Mouse (Mus musculus) midbrain, embryonic 11.5 days (tissue): ENCODE data around the gene Mrpl21. TPM values are rescaled to one million over a fixed set of nuclear protein-coding genes. Genes with fewer than 3 reads are reported as not detected.

Source experiments
- ATAC-seq: fragments of 200-750 bp; cut with Nextera tagmentation; 2 replicates; pipeline ENCODE4 v1.8.0; 2017; ENCODE audit warnings: moderate TSS enrichment, moderate library complexity; ENCODE audit not compliant: low FRiP score
- DNase-seq: peaks from one replicate; pipeline ENCODE4 v3.0.0; 2015; ENCODE audit warnings: low spot score; ENCODE audit errors: missing footprints
- H3K27ac ChIP-seq: fragments of 300-500 bp; sonication (generic); 2 replicates; pipeline ENCODE4 v1.5.1; 2014; ENCODE audit warnings: low read depth, low read length
- H3K27me3 ChIP-seq: fragments of 300-500 bp; sonication (generic); 2 replicates; pipeline ENCODE4 v1.6.1; 2014; ENCODE audit warnings: mild to moderate bottlenecking, low read length, moderate library complexity, mixed read lengths; ENCODE audit not compliant: control insufficient read depth, insufficient read depth
- H3K36me3 ChIP-seq: fragments of 300-500 bp; sonication (generic); 2 replicates; pipeline ENCODE4 v1.6.1; 2014; ENCODE audit warnings: mild to moderate bottlenecking, low read length, moderate library complexity, mixed read lengths; ENCODE audit not compliant: control insufficient read depth, insufficient read depth
- H3K4me1 ChIP-seq: fragments of 300-500 bp; sonication (generic); 2 replicates; pipeline ENCODE4 v1.6.1; 2014; ENCODE audit warnings: low read length; ENCODE audit not compliant: control insufficient read depth, insufficient read depth
- H3K4me2 ChIP-seq: fragments of 300-500 bp; sonication (generic); 2 replicates; pipeline ENCODE4 v1.6.1; 2014; ENCODE audit warnings: mild to moderate bottlenecking, moderate library complexity
- H3K4me3 ChIP-seq: fragments of 300-500 bp; sonication (generic); 2 replicates; pipeline ENCODE4 v1.5.1; 2014; ENCODE audit warnings: low read depth, low read length
- H3K9ac ChIP-seq: fragments of 300-500 bp; sonication (generic); 2 replicates; pipeline ENCODE4 v1.6.1; 2014; ENCODE audit warnings: low read length
- H3K9me3 ChIP-seq: fragments of 300-500 bp; sonication (generic); 2 replicates; pipeline ENCODE4 v1.6.1; 2016; ENCODE audit warnings: low read length; ENCODE audit not compliant: control insufficient read depth
- WGBS: fragments of 180-500 bp; shearing (Covaris S2); extraction: QIAGEN DNeasy Blood & Tissue Kit; methylation state at CpG from one replicate; pipeline ENCODE4 v1.1.7; 2014; 5-methylcytosine and 5-hydroxymethylcytosine counted together
- polyA plus RNA-seq: library from polyadenylated mRNA; unstranded; fragments of >200 nt; fragmentation: Nextera tagmentation; extraction: Ambion mirVana; gene quantifications from 2 replicates; pipeline ENCODE4 v1.2.1, GENCODE M21; 2014

Mrpl21 gene
- polyA plus RNA-seq, 1 experiment from 2014 or later = 131 TPM

DNA sequence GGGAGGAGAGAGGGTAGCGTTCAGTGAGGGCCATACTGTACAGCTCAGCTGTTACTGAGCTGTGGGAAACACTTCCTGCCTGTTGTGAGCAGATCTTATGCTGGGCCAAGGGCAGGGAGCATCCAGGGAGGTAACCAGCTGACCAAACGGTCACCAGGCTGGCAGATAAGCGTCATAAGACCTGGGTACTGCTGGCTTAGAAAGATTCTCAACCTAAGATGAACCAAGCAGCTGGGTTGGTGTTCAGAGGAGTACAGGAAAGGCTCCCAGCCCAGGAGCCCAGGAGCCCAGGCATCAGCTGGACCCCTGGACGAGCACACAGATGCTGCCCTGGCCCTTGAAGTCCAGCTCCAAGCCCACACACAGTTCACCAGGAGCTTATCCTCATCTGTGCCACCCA is 15.4 kb upstream of the Mrpl21 start:
- Histone ChIP-seq H3K36me3 (peaks cover 33% of the 10 kb centered on the region), H3K4me1 (no peaks in the 10 kb centered on the region), H3K4me2 (no peak overlapping the region), H3K27me3 (no peaks in the 10 kb centered on the region), H3K4me3 (no peak overlapping the region), H3K9me3 (no peaks in the 10 kb centered on the region), H3K27ac (no peak overlapping the region), H3K9ac (no peak overlapping the region)
- WGBS = 85% methylated on average over 4 of the region's 4 CpGs
- DNase-seq (no peak), ATAC-seq (no peak)

GRCm38 (mm10) chr19:3268218-3268980 is 14.3 kb upstream of the Mrpl21 start:
- DNase-seq (no peak), ATAC-seq (no peak)
- no peaks in the 10 kb centered on the region for H3K4me1 ChIP-seq
- peaks cover 32% of the 10 kb centered on the region for H3K36me3 ChIP-seq
- H3K4me2 ChIP-seq = no peak overlapping the region
- no peak overlapping the region for H3K9ac ChIP-seq
- no peaks in the 10 kb centered on the region for H3K9me3 ChIP-seq
- no peak overlapping the region for H3K4me3 ChIP-seq
- no peak overlapping the region for H3K27ac ChIP-seq
- H3K27me3 ChIP-seq = no peaks in the 10 kb centered on the region
- 93% methylated on average over 17 of the region's 17 CpGs for WGBS

- 92% methylated on average over 9 of the region's 9 CpGs for WGBS
- Histone ChIP-seq H3K9ac (no peak overlapping the region), H3K4me1 (no peaks in the 10 kb centered on the region), H3K4me2 (no peak overlapping the region), H3K27me3 (no peaks in the 10 kb centered on the region), H3K36me3 (peaks cover 28% of the 10 kb centered on the region), H3K27ac (no peak overlapping the region), H3K4me3 (no peak overlapping the region), H3K9me3 (no peaks in the 10 kb centered on the region)
- DNase-seq (no peak), ATAC-seq (no peak)
Measured at GRCm38 (mm10) chr19:3269279-3269678, 13.4 kb upstream of the Mrpl21 start.

- peaks cover 24% of the 10 kb centered on the region for H3K36me3 ChIP-seq
- H3K4me1 ChIP-seq = no peaks in the 10 kb centered on the region
- 90% methylated on average over 6 of the region's 6 CpGs for WGBS
- H3K9ac ChIP-seq = no peak overlapping the region
- H3K4me2 ChIP-seq = no peak overlapping the region
- DNase-seq (no peak), ATAC-seq (no peak)
- no peaks in the 10 kb centered on the region for H3K9me3 ChIP-seq
- H3K27me3 ChIP-seq = no peaks in the 10 kb centered on the region
- H3K4me3 ChIP-seq = no peak overlapping the region
- no peak overlapping the region for H3K27ac ChIP-seq
Measured at GRCm38 (mm10) chr19:3269803-3270202, 12.9 kb upstream of the Mrpl21 start.

DNA sequence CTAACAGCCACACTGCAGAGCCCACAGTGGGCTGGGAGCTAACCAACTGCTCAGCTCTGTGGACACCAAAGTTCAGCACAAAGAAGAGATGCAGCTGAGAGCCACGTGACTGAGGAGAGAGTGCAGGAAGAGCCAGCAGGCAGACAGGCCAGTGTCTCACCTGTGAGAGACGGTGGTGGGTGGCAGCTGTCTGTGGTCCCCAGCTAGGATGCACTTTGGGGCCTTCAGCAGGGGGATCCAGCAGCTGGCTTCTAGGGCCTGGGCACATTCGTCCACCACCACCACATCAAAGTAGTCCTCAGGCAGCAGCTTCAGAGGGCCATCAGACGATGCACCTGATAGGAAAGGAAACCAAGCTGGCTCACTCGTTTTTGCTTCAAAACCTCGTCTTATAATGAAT is 11.3 kb upstream of the Mrpl21 start:
- Histone ChIP-seq H3K4me3 (no peak overlapping the region), H3K4me2 (no peak overlapping the region), H3K4me1 (no peaks in the 10 kb centered on the region), H3K9me3 (no peaks in the 10 kb centered on the region), H3K36me3 (peaks cover 20% of the 10 kb centered on the region), H3K9ac (no peak overlapping the region), H3K27ac (no peak overlapping the region), H3K27me3 (no peaks in the 10 kb centered on the region)
- WGBS = 92% methylated on average over 6 of the region's 6 CpGs
- DNase-seq = no peak
- no peak for ATAC-seq

DNA sequence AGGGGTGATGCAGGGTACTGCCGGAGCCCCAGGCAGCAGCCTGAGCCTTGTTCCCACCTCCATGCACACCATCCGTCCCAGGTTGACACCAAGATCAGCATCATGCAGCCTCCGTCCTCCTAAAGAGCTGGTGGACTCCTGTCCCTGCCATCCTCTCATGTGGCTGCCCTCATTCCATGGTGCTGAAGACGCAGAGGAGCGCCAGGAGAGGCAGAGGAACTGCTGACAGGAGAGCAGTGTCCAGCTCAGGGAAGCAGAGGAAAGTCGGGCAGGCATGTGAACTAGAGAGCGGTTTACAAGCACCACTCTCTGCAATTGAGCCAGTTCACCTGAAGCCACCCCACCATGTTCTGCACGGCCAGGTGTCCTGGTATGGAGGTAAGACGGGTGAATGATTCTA is 9.4 kb upstream of the Mrpl21 start:
- H3K27me3 ChIP-seq = no peaks in the 10 kb centered on the region
- H3K4me2 ChIP-seq = no peak overlapping the region
- H3K4me1 ChIP-seq = no peaks in the 10 kb centered on the region
- H3K9ac ChIP-seq = no peak overlapping the region
- no peaks in the 10 kb centered on the region for H3K9me3 ChIP-seq
- ATAC-seq = no peak
- no peak for DNase-seq
- H3K27ac ChIP-seq = no peak overlapping the region
- H3K4me3 ChIP-seq = no peak overlapping the region
- WGBS = 93% methylated on average over 9 of the region's 9 CpGs
- H3K36me3 ChIP-seq = peaks cover 17% of the 10 kb centered on the region

- Histone ChIP-seq H3K9me3 (no peaks in the 10 kb centered on the region), H3K4me2 (no peak overlapping the region), H3K4me1 (no peaks in the 10 kb centered on the region), H3K36me3 (peaks cover 7% of the 10 kb centered on the region; the same call in 1 of the 2 replicates), H3K27me3 (no peaks in the 10 kb centered on the region), H3K27ac (no peak overlapping the region), H3K9ac (no peak overlapping the region), H3K4me3 (no peak overlapping the region)
- ATAC-seq (no peak), DNase-seq (no peak)
- WGBS = 88% methylated on average over 3 of the region's 3 CpGs
Measured at GRCm38 (mm10) chr19:3275744-3276365, 6.8 kb upstream of the Mrpl21 start.

GRCm38 (mm10) chr19:3281886-3282285 is 815 bp upstream of the Mrpl21 start:
- no peaks in the 10 kb centered on the region for H3K9me3 ChIP-seq
- peak overlapping the region; percentile 74 for H3K4me2 ChIP-seq
- DNase-seq (peak; percentile 84), ATAC-seq (0 out of 2 replicates have a peak, but pooled peaks have one; percentile 3)
- peak overlapping the region; percentile 83 for H3K4me3 ChIP-seq
- no peaks in the 10 kb centered on the region for H3K27me3 ChIP-seq
- no peaks in the 10 kb centered on the region for H3K36me3 ChIP-seq
- no peak overlapping the region for H3K27ac ChIP-seq
- H3K9ac ChIP-seq = peak overlapping the region; percentile 88
- H3K4me1 ChIP-seq = peaks cover 14% of the 10 kb centered on the region
- 78% methylated on average over 4 of the region's 4 CpGs for WGBS

GRCm38 (mm10) chr19:3289006-3289405 is 6.3 kb downstream of the Mrpl21 start:
- ATAC-seq = no peak
- H3K4me2 ChIP-seq = no peak overlapping the region
- H3K27ac ChIP-seq = no peak overlapping the region
- DNase-seq = no peak
- no peak overlapping the region for H3K4me3 ChIP-seq
- H3K27me3 ChIP-seq = no peaks in the 10 kb centered on the region
- 97% methylated on average over 1 of the region's 1 CpGs for WGBS
- no peak overlapping the region for H3K9ac ChIP-seq
- no peaks in the 10 kb centered on the region for H3K9me3 ChIP-seq
- no peaks in the 10 kb centered on the region for H3K4me1 ChIP-seq
- peaks cover 4% of the 10 kb centered on the region; the same call in 1 of the 2 replicates for H3K36me3 ChIP-seq
